Mouse (Mus musculus) gastrocnemius, adult 18-20 months (tissue): Measurements from ENCODE around the gene Itgb3. TPM values are rescaled to one million over a fixed set of nuclear protein-coding genes. Genes with fewer than 3 reads are reported as not detected.

ENCODE experiments used
- DNase-seq: peaks from one replicate; pipeline ENCODE4 v3.0.0; 2021; ENCODE audit warnings: low spot score
- total RNA-seq, 2 experiments: library from RNA; stranded (reverse); gene quantifications; 2 replicates each; pipeline ENCODE4 v1.2.3; 2021

The Itgb3 gene
- total RNA-seq, 2 experiments from 2014 or later, result 0.71 to 1.3 TPM

DNA sequence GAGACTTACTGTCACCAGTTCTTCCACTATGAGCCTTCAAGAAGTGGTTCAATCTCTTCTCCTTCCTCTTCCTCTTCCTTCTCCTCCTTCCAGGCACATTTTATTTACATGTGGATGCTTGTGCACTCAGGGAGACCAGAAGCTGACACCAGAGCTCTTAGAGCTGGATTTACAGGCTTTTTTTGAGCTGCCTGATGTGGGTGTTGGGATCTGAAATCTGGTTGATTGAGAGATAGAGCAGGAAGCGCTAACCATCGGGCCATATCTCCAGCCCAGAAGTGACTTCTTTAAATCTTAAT lies 25.5 kb upstream of the Itgb3 start:
- DNase-seq, result no peak

GRCm38 (mm10) chr11:104582630-104583364 lies 25.0 kb upstream of the Itgb3 start:
- DNase-seq, result no peak

DNA sequence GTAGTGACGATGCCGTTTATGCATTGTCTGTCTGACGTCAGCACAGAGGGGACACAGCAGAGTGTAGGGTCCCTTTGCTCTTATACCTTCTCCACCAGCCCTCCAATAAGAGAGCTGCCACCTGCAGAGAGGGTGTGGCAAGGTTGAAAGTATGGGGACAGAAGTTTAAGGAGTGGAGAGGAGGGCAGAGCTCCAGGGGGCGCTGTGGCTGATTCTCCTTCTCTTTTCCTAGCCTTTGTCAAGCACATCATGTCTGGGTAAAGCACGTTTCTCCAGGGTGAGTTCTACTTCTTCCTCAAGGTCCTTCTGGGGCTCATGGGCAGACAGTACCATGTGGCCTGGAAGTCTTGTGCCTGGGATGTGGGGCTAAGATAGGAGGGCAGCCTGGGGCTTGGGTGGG lies 22.3 kb upstream of the Itgb3 start:
- DNase-seq, result no peak

GRCm38 (mm10) chr11:104587904-104588303 lies 19.9 kb upstream of the Itgb3 start:
- no peak for DNase-seq

GRCm38 (mm10) chr11:104588513-104588912 lies 19.3 kb upstream of the Itgb3 start:
- DNase-seq, result no peak

GRCm38 (mm10) chr11:104589570-104589969 lies 18.2 kb upstream of the Itgb3 start:
- DNase-seq, result no peak

DNA sequence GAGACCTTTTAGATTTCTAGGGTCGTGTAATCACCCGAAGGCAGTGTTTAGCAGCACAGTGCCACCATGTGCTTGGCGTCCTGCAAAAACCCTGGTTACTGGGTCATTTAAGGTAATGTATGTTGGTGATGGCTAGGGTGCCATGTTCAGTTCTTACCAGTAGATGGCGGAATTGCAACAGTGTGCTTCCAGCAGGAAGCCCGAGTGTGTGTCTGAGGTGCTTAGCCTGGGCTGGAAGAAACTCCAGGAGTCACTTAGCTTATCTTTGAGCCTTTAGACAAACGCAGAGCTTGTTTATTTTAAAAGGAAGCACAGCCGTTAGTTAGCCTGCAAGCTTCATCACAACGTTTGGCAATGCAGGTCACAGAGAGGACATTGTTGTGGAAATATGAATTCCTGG lies 17.7 kb upstream of the Itgb3 start:
- DNase-seq, result peak; percentile 78

- no peak for DNase-seq
Observed at GRCm38 (mm10) chr11:104592066-104592835, 15.5 kb upstream of the Itgb3 start.

DNA sequence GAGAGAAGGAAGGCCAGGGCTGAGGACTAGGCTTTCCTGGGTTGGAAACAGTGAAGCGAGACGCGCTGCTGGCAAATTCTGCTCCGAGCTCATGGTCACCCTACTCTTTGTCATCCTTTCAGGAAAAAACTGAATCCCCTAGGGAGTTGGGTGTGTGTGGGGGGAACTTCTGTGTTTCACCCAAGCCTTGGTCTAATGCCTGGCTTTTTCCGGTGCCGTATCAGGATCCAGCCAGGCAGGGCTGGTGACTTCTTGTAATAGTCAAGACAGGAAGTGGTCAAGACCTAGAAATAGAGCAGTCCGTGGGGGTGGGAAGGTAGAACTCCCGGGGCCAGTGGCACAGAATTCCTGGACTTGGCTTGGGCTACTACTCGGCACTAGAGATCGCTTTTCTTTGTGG lies 11.4 kb upstream of the Itgb3 start:
- no peak for DNase-seq

DNA sequence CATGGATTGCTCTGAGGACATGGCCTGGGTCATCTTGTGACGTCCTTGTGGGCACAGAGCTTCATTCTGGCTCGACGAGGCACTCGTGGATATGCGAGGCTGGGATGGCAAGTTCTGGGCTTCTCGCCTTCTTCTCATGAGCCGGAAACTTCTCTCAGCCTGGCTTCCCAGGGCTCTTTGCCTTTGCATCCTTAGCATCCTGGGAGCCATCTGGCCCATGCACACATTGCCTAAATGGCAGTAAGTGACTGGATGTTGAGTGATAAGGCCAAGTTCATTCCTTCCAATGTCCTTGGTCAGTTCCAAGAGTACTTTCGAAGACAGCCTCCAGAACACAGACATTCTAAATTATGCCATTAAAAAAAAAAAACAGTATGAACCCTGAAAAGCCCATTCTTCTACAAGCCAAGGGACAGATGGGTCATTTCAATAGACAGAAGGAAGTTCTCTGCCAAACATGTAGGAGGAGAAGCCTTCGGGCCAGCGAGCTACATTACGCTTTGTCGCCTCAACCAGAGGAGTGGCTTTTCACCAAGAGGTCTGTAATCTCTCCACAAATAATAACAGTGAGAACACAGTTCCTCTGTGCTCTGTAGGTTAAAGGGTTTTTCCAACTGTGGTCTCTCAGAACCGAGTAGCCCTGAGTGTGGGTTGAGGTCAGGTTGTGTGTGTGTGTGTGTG lies 8.4 kb upstream of the Itgb3 start:
- no peak for DNase-seq

DNA sequence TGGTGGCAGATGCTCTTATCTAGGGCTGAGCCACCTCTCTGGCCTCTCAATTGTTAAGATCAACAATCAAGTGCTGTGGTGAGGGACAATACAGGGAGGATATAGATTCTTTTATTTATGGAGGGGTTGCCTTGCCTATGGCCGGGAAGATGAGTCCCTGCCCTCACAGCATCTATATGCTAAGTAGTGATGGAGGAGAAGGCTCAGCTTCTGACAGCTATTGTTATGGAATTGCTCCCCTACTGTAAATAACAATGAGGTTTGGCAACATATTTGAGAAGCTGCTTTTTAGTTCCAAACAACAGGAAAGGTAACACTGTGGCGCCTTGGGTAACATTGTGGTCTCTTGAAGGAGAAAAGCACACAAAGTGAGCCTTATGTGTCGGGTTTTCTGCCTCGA lies 7.1 kb upstream of the Itgb3 start:
- no peak for DNase-seq

DNA sequence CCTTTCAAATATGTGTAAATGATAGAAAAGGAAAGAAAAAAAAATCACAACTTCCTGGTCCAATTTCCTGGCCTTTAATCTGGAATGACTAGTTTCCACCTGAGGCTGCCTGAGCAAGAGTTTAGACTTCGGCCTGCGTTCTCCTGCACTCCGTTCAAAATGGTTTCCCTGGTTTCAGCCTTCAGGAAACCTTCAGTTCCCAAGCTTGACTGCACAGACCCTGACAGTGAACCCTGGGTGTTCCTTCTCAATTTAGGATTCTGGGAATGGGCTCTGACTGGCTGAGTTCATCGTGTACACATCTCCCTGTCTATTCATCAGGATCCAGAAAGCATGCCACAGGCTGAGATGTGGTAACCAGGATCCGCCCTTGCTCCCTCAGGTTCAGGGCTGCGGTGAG lies 3.6 kb upstream of the Itgb3 start:
- DNase-seq, result no peak

GRCm38 (mm10) chr11:104608249-104608920 lies 585 bp downstream of the Itgb3 start:
- DNase-seq, result no peak

GRCm38 (mm10) chr11:104609033-104609684 lies 1.4 kb downstream of the Itgb3 start:
- DNase-seq, result no peak

- DNase-seq, result no peak
Observed at GRCm38 (mm10) chr11:104609733-104610132, 1.9 kb downstream of the Itgb3 start.

DNA sequence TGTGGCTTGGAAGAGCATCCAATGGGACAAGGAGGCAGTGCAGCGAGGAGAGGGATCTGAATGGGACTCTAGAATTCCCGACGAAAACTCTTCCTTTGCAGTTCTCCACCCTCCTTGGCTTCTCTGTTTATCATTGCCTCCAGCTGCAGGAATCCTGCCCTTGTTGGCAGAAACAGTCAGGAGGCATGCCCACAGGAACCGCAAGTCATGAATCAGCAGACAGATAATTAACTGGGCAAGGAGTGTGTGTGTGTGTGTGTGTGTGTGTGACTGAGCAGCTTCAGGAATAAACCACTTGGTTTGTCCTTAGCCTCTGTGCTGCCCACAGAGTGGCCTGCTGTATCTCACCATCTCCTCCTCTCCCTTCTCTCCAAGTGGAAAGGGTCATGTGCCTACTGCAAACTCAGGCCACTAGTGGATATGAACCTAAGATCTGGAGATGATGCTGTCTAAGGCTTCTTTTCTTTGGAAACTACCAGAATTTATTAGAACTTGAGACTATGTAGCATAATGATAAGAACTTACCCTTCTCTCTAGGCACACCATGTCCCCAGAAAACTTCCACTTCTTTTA lies 3.9 kb downstream of the Itgb3 start:
- no peak for DNase-seq

DNA sequence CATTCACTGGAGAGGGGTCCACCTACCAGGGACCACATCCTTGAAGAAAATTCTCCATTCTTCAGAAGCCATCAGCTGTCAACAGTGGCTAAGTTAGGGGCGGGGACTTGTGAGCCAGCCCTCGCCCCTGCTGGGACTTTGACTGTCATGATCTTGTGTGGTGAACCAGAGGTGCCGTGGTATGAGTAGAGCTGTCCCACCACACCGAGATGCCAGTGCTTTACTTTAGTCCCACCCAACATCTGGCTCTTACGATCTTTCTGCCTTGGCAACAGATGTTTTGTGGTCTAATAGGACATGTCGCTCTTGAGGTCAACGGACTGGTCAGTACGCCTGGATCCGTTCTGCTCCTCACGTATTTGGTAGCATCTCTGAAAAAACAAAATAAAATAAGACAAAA lies 5.8 kb downstream of the Itgb3 start:
- DNase-seq, result no peak

- DNase-seq, result no peak
Observed at GRCm38 (mm10) chr11:104614130-104614529, 6.3 kb downstream of the Itgb3 start.

DNA sequence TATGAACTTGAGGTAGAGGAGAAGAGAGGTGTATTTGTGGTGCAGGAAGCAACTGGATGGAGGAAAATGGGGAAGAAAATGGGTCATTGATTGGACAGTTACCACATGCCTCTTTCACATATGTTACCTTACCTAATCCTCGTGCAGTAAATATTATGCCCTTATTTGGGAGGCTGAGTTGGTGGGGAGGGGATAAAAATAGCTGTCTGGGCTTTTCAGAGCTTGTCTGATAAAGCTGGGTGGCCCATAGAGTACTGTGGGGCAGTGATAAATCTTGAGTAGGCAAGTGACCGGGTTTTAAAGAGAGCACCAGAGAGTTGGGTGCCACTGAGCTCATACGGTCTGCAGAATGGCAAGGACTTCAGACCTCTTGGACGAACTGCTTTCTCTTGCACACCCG lies 8.4 kb downstream of the Itgb3 start:
- no peak for DNase-seq

- DNase-seq, result peak; percentile 7
Observed at GRCm38 (mm10) chr11:104618638-104619076, 10.9 kb downstream of the Itgb3 start.
